Mouse (Mus musculus): ENCODE measurements around the gene E130218I03Rik.

The E130218I03Rik gene

GRCm38 (mm10) chr4:134287168-134287564 is 43.7 kb downstream of the E130218I03Rik start:
- DNase-seq: peak; percentile 98 to 99

GRCm38 (mm10) chr4:134287575-134288025 is 44.1 kb downstream of the E130218I03Rik start, which contains the start of gene Pdik1l:
Gene Pdik1l (minus strand): TSS chr4:134287895.
- DNase-seq: peak; percentile 86 to 89

DNA sequence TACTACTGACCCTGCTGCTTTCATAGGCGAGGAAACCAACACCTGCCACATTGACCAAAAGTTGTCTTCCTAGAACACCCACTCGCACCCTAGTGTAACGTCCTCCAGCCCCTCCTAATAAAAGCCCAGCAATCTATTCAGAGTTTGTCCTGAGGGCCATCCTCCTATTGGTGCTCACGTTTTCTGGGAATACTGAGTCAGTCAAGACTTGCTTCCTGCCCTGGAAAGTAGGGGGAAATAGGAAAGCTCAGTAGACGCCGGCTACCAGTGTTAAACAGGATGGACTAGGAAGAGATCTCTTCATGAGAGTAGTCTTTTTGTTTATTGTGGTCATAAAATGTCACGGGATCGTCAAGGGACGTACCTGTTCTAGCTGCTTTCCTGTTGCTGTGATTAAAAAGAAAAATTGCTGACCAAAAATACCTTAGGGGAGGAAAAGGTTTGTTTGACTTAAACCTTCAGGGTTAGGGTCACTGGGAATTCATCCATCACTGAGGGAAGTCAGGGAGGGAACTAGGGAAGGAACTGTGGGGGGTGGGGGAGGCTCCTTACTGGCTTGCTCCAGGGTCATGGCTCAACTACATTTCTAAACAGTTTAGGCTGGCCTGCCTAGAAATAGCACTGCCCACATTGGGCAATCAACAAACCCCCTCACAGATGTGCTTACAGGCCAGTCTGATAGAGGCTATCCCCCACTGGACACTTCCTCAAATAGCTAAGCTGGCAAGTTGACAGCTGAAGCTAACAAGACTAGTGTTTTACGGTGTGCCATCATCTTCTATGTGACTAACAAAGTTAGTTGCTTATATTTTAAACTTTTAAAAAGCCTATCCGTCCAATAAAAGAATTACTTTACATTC is 45.2 kb downstream of the E130218I03Rik start:
- peak in 1 of 2 experiments; percentile 21 for DNase-seq

DNA sequence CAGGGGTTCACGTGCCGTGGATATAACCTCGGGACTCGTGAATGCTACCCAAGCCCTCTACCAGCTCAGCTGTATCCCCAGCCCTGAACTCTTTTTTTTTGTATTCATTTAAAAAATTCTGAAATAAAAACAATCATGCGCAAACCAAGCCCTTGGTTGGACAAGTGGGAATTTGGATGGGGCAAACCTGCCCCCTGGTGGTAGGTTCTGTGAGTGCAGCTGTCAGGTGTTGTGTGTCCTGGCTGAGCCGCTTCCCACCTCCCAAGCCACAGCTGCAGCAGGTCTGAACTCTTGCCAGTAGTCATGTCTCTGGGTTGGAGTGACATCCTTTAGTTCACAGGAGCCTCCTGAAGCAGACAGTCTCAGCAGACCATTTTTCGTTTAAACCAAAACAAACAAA is 48.6 kb downstream of the E130218I03Rik start:
- DNase-seq: peak; percentile 86 to 92

DNA sequence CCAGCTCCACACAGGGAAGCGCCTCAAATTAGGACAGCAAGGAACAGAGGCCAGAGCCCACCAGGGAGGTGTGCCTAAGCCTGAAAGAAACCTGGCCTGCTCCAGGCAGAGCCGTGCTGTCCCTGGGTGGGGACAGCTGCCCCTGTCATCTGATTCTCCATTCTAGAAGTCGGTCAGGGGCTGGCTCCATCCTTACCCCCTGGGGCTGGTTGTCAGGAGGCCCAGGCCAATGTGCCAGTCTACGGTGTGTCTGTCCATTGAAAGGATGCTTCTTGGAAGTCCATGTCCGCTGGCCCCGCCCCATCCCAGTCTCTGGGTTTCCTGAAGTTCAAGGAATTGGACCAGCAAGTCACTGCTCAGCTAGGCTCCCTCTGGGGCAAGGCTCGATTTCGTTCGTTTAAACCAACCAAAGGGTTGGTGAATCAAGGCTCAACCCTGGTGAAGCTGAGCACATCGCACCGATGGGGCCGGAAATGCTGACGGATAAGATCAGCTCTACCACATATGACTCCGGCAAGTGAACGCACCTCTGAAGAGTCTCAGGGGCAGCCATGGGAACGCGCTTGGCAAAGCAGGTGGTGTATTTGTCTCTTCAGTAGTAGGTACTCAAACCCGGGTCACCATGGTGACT is 49.7 kb downstream of the E130218I03Rik start:
- DNase-seq: peak; percentile 72 to 78

GRCm38 (mm10) chr4:134293692-134294163 is 50.3 kb downstream of the E130218I03Rik start:
- peak in 1 of 2 experiments; percentile 28 for DNase-seq
